Mouse (Mus musculus) heart, embryonic 14.5 days (tissue): ENCODE data around the gene Kif1b. TPM values are rescaled to one million over a fixed set of nuclear protein-coding genes. Genes with fewer than 3 reads are reported as not detected.

Experiments used
- ATAC-seq: fragments of 200-750 bp; cut with Nextera tagmentation; 2 replicates; pipeline ENCODE4 v1.8.0; 2017; ENCODE audit warnings: low read depth, moderate TSS enrichment; ENCODE audit not compliant: insufficient number of reproducible peaks, insufficient read depth, low FRiP score
- H3K27ac ChIP-seq, 2 experiments: fragments of 200-500 bp in 1 of 2; fragments of 300-500 bp in 1 of 2; sonication (generic) in 1 of 2; replicated peaks in 1 of 2; 2 replicates each; pipeline ENCODE4 v1.5.1; 2012 to 2014; ENCODE audit warnings: low read depth in 2 of 2, low read length in 2 of 2, control low read depth in 1 of 2, mild to moderate bottlenecking in 1 of 2, mixed read lengths in 1 of 2; ENCODE audit not compliant: control insufficient read depth in 1 of 2, insufficient read depth in 1 of 2
- H3K27me3 ChIP-seq: fragments of 300-500 bp; sonication (generic); 2 replicates; pipeline ENCODE4 v1.6.1; 2014; ENCODE audit warnings: mild to moderate bottlenecking, low read length, control low read depth; ENCODE audit not compliant: control insufficient read depth, insufficient read depth
- H3K36me3 ChIP-seq: fragments of 300-500 bp; sonication (generic); 2 replicates; pipeline ENCODE4 v1.6.1; 2014; ENCODE audit warnings: mild to moderate bottlenecking, control low read depth, low read length, mixed read lengths; ENCODE audit not compliant: control insufficient read depth, insufficient read depth
- H3K4me1 ChIP-seq, 2 experiments: fragments of 200-500 bp in 1 of 2; fragments of 300-500 bp in 1 of 2; sonication (generic) in 1 of 2; 2 replicates each; pipeline ENCODE4 v1.6.1; 2012 to 2014; ENCODE audit warnings: low read length in 2 of 2, control low read depth in 1 of 2, mixed read lengths in 1 of 2; ENCODE audit not compliant: control insufficient read depth in 2 of 2, insufficient read depth in 2 of 2
- H3K4me2 ChIP-seq: fragments of 300-500 bp; sonication (generic); 2 replicates; pipeline ENCODE4 v1.6.1; 2014; ENCODE audit warnings: mild to moderate bottlenecking, low read length
- H3K4me3 ChIP-seq, 2 experiments: fragments of 200-500 bp in 1 of 2; fragments of 300-500 bp in 1 of 2; sonication (generic) in 1 of 2; 2 replicates each; pipeline ENCODE4 v1.5.1; 2012 to 2014; ENCODE audit warnings: low read length in 2 of 2, mild to moderate bottlenecking in 2 of 2, control low read depth in 1 of 2, low read depth in 1 of 2, moderate library complexity in 1 of 2; ENCODE audit not compliant: control insufficient read depth in 1 of 2, insufficient read depth in 1 of 2
- H3K9ac ChIP-seq: fragments of 300-500 bp; sonication (generic); 2 replicates; pipeline ENCODE4 v1.6.1; 2014; ENCODE audit warnings: mild to moderate bottlenecking, low read length
- H3K9me3 ChIP-seq: fragments of 300-500 bp; sonication (generic); 2 replicates; pipeline ENCODE4 v1.6.1; 2016; ENCODE audit warnings: low read length, control low read depth; ENCODE audit not compliant: control insufficient read depth
- WGBS: fragments of 180-500 bp; shearing (Covaris S2); extraction: QIAGEN DNeasy Blood & Tissue Kit; methylation state at CpG from one replicate; pipeline ENCODE4 v1.1.7; 2014; 5-methylcytosine and 5-hydroxymethylcytosine counted together
- polyA plus RNA-seq: library from polyadenylated mRNA; unstranded; fragments of >200 nt; fragmentation: Nextera tagmentation; extraction: Ambion mirVana; gene quantifications from 2 replicates; pipeline ENCODE4 v1.2.1, GENCODE M21; 2014

Kif1b gene
- polyA plus RNA-seq, 1 experiment from 2014 or later, result 51.9 TPM

DNA sequence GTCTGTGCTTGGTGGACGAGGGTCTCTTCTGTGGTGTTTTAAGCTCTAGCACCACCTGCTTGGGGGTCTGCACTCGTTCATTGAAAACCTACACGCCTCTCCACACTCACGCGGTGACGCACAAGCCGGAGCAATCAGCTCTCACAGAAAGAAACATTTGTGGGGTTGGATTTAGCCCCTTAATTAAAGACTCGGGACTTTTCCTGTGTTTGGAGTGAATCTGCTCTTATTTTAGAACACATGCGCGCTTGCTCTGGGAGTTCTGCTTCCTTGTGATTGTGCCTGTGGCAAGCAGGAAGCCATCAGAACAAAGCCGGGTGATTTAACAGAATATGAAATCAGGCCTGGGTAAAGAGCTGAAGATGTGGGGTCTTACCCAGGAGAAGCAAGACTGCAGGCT, 180.8 kb downstream of the Kif1b start, which contains the start of gene Cort:
TSS of gene Cort (minus strand) at position 101 of the 400 bp plus-strand sequence.
- ATAC-seq, result no peak
- H3K4me2 ChIP-seq, result no peak within 1 kb of the TSS
- peaks cover 0 to 5% of the 10 kb centered on the region in 2 experiments; a peak in 2 of 4 replicates for H3K4me1 ChIP-seq
- 77% methylated on average over 11 of the region's 11 CpGs for WGBS
- H3K27ac ChIP-seq, result no peak within 1 kb of the TSS
- H3K4me3 ChIP-seq, result no peak within 1 kb of the TSS
- no peak within 1 kb of the TSS for H3K9ac ChIP-seq
- no peaks in the 10 kb centered on the region for H3K27me3 ChIP-seq
- H3K36me3 ChIP-seq, result peaks cover 50% of the 10 kb centered on the region
- H3K9me3 ChIP-seq, result no peaks in the 10 kb centered on the region

Other genes with a start within 250 kb of the Kif1b start
- gene Pex14, start 207.8 kb downstream of the Kif1b start, polyA plus RNA-seq, result 29.5 and 31.2 TPM in 2 replicates
- 26.7 and 29.6 TPM in 2 replicates for gene Dffa, start 203.5 kb downstream of the Kif1b start, polyA plus RNA-seq
- gene Cort, start 180.9 kb downstream of the Kif1b start, polyA plus RNA-seq, result 0.31 and 0.53 TPM in 2 replicates
- gene Cenps, start 170.1 kb downstream of the Kif1b start, polyA plus RNA-seq, result 18.9 and 25.3 TPM in 2 replicates
- gene Pgd, start 140.9 kb downstream of the Kif1b start, polyA plus RNA-seq, result 27.9 and 33.4 TPM in 2 replicates
- 29.6 and 30.3 TPM in 2 replicates for gene Ube4b, start 119.1 kb upstream of the Kif1b start, polyA plus RNA-seq
- gene Rbp7, start 147.3 kb upstream of the Kif1b start, polyA plus RNA-seq, result 7.6 and 8.6 TPM in 2 replicates
- 0.47 TPM in 1 of 2 replicates, not detected in the other for gene Tmem274, start 169.7 kb upstream of the Kif1b start, polyA plus RNA-seq
- gene Nmnat1, start 177.5 kb upstream of the Kif1b start, polyA plus RNA-seq, result 13.4 and 14.8 TPM in 2 replicates
- gene Lzic, start 177.5 kb upstream of the Kif1b start, polyA plus RNA-seq, result 32.1 and 39.8 TPM in 2 replicates
- gene Ctnnbip1, start 210.5 kb upstream of the Kif1b start, polyA plus RNA-seq, result 35.4 and 43.1 TPM in 2 replicates